Mouse (Mus musculus) embryonic stem cell, embryonic (primary cell): Measurements from ENCODE around the gene Spaca6.

ENCODE experiments used
- CTCF ChIA-PET, 4 experiments: fragments of 300-600 bp in 2 of 4; fragments of 350-600 bp in 2 of 4; sonication (Branson Sonifier 250); formaldehyde crosslinking; loops; one replicate each; lab custom pipeline; 2022; ENCODE audit warnings: inconsistent platforms in 2 of 4; lab: Charles Lee
- POLR2A ChIA-PET, 4 experiments: fragments of 300-600 bp in 2 of 4; fragments of 350-600 bp in 2 of 4; sonication (Branson Sonifier 250); formaldehyde crosslinking; loops; one replicate each; lab custom pipeline; 2022; ENCODE audit warnings: antibody characterized with exemption in 4 of 4, inconsistent platforms in 1 of 4; lab: Charles Lee

The Spaca6 gene

DNA sequence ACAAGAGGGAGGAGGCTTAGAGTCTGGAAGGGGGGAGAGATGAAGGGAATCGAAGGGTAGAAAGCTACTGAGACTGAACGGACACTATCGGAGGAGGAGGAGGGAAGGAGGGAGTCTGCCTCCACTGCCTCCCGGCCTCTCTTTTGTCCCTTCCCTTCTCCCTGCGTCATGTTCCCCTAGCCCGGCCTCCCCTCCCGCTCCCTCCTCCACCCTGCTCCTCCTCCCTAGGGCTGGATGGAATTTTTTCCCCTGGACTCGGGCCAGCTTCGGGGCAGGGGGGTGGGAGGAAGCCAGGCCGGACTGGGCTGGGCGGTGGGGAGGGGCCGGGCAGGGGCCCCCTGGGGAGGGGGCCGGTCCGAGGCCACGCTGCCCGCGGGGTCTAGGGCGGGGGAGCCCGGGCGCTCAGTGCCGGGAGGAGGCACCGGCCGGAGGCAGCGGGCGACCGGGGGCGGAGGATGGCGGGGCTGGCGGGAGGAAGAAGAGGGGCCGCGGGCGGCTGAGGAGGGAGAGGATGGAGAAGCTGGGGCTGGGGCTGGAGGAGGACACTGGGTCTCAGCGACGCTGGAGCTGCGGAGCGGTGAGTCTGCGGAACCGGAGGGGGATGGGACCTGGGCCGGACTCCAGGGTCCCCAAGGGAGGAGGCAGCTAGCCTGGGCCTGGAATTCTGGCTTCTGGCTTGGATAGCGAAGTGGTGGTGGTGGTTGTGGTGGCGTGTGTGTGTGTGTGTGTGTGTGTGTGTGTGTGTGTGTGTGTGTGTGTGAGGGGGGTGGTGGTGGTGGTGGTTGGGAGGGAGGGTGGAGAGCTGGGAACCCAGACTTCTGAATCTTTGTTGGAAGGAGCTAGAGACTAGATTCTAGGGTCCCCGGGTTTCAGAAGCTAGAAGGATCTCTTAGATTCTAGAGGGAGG lies at the start of gene Spaca6:
Gene Spaca6, plus strand, starts transcription at position 408 of the 907 bp plus-strand sequence.
- CTCF ChIA-PET = interaction anchor here (0.6 to 6.1 kb wide), 8 partner anchors 10 to 631 kb away, joined by 3 to 56 read pairs (median 4); no protein-coding TSS in a partner anchor

DNA sequence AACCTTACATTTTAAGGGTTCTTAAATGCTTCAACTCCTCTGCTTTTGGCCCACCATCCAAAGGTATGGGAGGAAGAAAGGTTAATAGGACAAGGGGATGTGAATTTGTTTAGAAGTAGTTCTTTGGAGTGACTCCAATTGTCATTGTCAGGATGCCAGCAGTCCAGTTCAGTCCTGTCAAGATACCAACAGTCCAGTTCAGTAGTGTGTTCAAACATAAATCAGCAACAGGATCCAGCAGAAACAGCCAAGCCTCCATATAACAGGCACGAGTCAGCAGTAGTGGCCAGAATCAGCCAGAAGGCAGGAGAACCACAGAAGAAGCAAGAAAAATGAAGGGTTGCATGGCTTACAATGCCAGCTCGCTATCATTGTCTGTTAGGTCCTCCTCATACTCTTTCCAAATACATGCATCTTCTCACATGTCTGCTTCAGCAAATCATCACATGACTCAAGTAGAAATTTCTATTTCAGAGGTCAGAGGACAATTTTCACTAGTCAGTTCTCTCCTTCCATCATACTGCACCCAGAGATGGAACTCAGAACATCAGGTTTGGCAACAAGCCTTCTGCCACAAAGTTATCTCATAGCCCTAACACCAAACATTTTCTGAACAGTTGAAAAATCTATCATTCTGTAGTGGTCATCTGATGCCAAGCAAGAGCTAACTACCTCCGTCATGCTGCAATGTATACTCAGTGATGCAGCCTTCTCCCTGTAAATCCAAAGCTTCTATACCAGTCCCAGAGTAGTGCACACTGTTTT lies 35.9 kb upstream of the Spaca6 start:
- CTCF ChIA-PET = no interaction called here
- POLR2A ChIA-PET = no interaction called here

More for the DNA sequence above, at the start of gene Spaca6:
- POLR2A ChIA-PET = interaction anchor here (0.6 to 6.1 kb wide), 19 partner anchors 11 to 702 kb away, joined by 3 to 62 read pairs (median 4); partner anchors contain the start of gene Lnpep (in 2 of the 4)

- POLR2A ChIA-PET = interaction anchor here in 1 of 4 experiments (0.6 kb wide), 1 partner anchor 397 kb away, joined by 3 read pairs; no protein-coding TSS in a partner anchor
- CTCF ChIA-PET = no interaction called here
Observed at GRCm38 (mm10) chr17:17792578-17792977, 34.4 kb upstream of the Spaca6 start.

DNA sequence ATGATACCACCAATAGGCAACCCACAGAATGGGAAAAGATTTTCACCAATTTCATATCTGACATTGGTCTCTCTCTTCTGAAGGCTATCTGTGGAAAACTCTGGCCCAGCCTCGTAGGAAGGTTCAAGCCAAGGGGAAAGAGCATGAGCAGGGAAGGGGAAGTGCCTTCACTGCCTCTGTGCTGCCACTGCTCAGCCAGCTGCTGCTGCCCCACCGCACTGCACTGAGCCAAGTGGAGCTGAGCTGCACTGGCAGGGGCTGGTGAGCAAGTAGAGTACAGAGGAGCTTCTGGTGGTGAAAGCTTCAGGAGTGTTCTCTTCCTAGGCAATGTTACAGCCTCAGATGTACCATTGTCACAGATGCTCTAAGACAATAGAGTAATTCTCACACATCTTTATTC lies 31.4 kb upstream of the Spaca6 start:
- CTCF ChIA-PET = no interaction called here
- POLR2A ChIA-PET = no interaction called here

- ChIA-PET CTCF (no interaction called here), POLR2A (no interaction called here)
Observed at GRCm38 (mm10) chr17:17823612-17824336, 3.2 kb upstream of the Spaca6 start.

DNA sequence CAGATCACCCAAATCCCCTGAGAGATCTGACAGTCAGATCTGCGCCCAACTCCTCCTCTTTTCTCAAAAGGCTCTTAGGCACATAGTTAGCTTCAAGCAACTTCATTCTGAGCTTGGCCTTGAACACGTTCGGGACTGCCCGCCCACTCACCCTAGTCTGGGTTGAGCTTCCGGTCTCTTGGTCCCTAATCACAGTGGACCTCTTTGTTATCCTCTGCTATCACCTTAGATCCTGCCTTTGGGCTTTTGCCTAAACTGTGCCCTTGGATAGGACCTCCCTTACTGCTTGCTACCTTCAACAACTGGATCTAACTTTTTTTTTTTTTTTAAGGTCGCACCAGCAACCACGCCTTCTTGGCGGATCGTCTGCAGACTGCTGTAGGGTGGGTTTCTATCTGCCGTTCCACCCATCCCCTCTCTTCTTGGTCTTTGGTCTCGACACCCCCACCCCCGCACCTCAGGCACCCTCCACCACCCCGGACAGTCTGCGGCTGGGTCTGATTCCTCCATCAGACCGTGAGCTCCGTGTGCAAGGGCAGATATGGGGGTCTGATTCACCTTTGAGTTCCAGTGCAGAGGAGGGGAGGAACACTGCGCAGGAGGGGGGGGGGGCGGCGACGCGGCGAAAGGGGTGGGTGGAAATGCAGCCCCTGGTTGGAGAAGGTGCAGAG lies 902 bp upstream of the Spaca6 start:
- POLR2A ChIA-PET = interaction anchor here in 3 of 4 experiments (0.6 to 6.1 kb wide), 14 partner anchors 8 to 530 kb away, joined by 3 to 62 read pairs (median 4); partner anchors contain the start of gene Lnpep (in 1 of the 3)
- CTCF ChIA-PET = interaction anchor here in 3 of 4 experiments (0.7 to 6.1 kb wide), 4 partner anchors 11 to 13 kb away, joined by 3 to 56 read pairs (median 6); no protein-coding TSS in a partner anchor

DNA sequence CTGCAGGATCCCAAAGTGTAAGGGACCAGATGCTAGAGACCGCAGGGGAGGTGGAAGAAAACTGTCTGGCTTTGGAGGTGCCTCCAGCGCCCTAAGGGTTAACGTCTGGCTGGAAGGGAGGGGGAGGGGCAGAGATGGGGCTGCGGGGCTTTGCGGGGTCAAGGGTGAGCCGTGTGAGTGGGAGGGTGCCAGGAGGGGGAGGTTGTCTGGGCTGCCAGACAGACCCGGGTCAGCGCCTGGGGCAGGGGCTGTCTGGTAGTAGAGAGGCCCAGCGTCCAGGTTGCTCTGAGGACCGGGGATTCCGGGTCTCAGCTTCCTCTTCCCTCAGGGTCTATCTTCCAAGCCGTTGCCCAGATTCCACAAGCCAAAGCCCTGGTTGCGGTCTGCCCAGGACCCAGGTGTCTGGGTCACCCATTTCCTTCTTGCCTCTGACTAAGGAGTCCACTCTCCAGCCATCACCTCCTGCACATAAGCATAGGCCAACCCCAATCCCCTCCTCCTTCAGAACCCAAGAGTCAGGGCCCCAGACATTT lies 766 bp downstream of the Spaca6 start:
- POLR2A ChIA-PET = interaction anchor here (0.6 to 6.1 kb wide), 14 partner anchors 10 to 703 kb away, joined by 3 to 62 read pairs (median 4); partner anchors contain the start of gene Lnpep (in 2 of the 4)
- CTCF ChIA-PET = interaction anchor here (0.6 to 6.1 kb wide), 7 partner anchors 10 to 630 kb away, joined by 3 to 56 read pairs (median 3); no protein-coding TSS in a partner anchor

DNA sequence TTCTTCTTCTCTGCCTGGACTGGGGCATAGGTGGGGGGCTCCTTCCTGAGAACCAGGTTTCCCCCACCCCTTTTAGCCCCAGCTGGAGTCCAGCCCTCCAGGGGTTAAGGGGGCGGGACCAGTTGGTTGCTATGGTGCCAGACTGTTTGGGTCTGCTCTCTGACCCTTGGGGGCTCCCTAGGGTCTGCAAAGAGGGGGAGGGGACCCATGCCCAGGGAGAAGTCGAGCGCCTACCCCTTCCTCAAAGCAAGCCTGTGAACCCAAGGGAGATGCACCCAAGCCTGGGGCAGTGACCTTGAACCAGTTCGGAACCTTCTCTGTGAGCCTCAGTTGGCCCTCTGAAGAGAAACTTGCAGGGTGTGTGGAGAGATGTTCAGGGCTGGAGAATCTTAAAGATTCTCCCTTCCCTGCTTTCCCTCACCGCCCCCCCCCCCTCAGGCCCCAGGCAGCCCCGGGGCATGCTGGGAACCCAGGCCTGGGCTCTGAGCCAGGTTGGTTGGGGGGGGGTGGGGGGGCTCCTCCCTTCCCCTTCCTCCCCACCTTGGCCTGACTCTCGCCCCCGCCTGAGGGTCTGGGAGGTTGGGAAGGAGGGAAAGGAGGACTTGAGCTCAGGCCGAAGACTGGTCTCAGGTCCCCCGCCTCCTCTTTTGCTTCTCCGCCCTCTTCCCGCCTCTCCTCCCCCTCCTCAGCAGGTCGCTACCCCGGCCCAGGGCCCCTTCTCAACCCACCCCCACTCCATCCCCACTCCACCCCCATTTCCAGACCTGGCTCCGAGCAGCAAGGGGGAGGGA lies 1.4 kb downstream of the Spaca6 start:
- CTCF ChIA-PET = interaction anchor here in 3 of 4 experiments (0.9 to 6.1 kb wide), 4 partner anchors 9 to 439 kb away, joined by 3 to 56 read pairs (median 10); no protein-coding TSS in a partner anchor

DNA sequence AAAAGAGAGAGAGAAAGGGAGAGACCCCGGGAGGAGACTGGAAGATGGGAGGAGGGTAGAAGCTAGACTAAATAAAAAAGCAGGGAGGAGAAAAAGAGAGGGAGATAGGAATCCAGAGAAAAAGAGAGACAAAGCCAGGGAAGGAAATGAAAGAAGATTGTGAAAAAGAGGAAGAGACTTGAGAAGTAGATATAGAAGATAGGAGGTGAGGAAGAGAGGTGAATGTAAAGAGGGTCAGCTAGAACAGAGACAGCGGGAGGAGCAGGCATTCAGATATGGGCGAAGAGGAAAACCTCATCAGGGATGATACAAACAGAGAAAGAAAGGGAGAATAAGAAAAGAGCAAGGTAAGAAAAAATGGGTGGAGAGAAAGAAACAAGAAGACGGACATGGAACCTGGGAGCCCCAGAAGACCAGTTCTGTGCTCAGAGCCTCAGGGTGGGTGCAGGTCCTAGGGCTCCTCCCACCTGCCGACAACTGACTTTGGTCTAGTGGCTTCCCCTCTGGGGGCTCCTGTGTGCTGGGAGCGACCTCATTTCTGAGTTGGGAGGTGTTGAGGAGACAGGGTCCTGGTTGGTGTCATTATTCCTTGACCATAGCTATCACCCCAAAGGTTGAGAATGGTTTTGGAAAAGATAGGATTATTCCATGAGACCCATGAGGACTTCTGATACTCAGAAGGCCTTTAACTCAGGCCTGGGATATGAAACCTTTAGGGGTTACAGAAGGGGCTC lies 2.3 kb downstream of the Spaca6 start:
- POLR2A ChIA-PET = interaction anchor here in 3 of 4 experiments (0.6 to 6.1 kb wide), 9 partner anchors 9 to 833 kb away, joined by 3 to 62 read pairs (median 8); partner anchors contain the start of gene Lnpep (in 1 of the 3)

More for the DNA sequence above, 1.4 kb downstream of the Spaca6 start:
- POLR2A ChIA-PET = interaction anchor here (0.6 to 6.1 kb wide), 11 partner anchors 9 to 906 kb away, joined by 3 to 62 read pairs (median 6); partner anchors contain the start of gene Lnpep (in 1 of the 4)

DNA sequence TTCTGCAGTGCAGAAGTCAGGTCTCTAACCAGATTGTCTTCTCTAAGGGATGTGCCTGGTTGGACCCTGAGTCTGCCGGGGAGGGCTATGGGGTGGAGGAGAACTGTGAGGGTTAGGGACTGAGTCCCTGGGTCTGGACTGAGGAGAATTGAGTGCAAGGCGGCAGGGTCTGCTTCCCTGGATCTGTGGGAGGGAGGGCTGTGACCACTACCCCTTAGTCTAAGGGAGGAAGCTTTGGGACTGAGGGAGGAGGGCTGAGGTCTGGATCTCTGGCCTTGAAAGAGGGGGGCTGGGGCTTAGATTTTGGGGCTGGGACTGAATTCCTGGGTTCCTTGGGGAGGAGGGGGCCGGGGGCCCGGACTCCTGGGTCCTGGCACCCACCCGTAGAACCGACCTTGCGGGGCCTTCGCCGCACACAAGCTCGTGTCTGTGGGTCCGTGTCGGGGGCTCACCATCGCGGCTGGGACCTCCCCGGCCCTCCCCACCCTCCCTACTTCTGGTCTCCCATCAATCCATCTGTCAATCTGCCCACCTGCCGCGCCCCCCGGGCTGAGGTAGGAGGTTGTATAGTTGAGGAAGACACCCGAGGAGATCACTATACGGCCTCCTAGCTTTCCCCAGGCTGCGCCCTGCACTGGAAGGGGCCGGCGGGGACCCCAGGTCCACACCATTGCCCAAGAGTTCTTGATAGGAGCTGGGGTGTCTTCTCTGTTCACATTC lies 3.0 kb downstream of the Spaca6 start:
- CTCF ChIA-PET = interaction anchor here in 2 of 4 experiments (0.7 to 6.1 kb wide), 3 partner anchors 8 to 23 kb away, joined by 4 to 56 read pairs (median 14); no protein-coding TSS in a partner anchor
- POLR2A ChIA-PET = interaction anchor here in 2 of 4 experiments (2.3 to 6.1 kb wide), 3 partner anchors 8 to 205 kb away, joined by 9 to 62 read pairs (median 26); partner anchors contain the start of gene Lnpep (in 1 of the 2)

More for the DNA sequence above, 2.3 kb downstream of the Spaca6 start:
- CTCF ChIA-PET = interaction anchor here in 3 of 4 experiments (0.9 to 6.1 kb wide), 4 partner anchors 8 to 440 kb away, joined by 3 to 56 read pairs (median 10); no protein-coding TSS in a partner anchor

DNA sequence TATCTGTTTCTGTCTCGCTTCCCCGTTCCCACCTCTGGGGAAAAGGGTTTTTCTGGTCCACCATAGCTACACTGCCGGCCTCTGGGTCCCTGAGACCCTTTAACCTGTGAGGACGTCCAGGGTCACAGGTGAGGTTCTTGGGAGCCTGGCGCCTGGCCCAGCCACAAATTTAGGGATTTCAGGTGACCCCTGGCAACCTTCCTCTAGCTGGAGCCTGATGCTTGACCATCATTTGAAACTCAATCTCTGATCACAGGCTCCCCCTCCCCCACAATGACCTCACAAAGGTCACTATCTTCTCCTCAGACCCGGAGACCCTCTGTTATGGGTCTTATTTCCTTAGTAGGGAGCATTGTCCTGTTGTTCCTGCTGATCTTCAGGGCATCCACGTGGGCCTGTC lies 3.8 kb downstream of the Spaca6 start:
- CTCF ChIA-PET = interaction anchor here in 1 of 4 experiments (0.7 to 6.1 kb wide), 2 partner anchors 7 to 22 kb away, joined by 4 to 56 read pairs; no protein-coding TSS in a partner anchor
- POLR2A ChIA-PET = interaction anchor here in 2 of 4 experiments (1.4 to 6.1 kb wide), 3 partner anchors 8 to 206 kb away, joined by 3 to 62 read pairs (median 9); partner anchors contain the start of gene Lnpep (in 1 of the 2)

DNA sequence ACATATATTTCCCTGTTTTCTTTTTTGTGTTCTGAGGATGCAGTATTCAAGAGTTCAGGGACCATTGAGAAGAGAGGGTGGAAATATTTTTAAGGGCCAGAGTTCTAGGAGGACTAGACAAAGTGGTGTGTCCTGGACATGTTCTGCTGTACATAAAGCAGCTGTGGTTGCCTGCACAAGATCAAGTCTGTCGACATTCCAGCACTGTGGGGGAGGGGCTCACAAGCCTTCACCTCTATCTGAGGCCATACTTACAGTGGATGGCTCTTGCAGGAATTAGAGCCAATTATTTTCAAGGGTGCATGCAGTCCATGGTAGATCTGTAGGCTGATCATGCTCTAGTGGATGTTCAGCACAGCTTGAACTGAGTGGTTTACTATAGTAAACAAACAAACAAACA lies 7.9 kb downstream of the Spaca6 start:
- POLR2A ChIA-PET = interaction anchor here in 1 of 4 experiments (1.3 kb wide), 1 partner anchor 9 kb away, joined by 3 read pairs; no protein-coding TSS in a partner anchor

DNA sequence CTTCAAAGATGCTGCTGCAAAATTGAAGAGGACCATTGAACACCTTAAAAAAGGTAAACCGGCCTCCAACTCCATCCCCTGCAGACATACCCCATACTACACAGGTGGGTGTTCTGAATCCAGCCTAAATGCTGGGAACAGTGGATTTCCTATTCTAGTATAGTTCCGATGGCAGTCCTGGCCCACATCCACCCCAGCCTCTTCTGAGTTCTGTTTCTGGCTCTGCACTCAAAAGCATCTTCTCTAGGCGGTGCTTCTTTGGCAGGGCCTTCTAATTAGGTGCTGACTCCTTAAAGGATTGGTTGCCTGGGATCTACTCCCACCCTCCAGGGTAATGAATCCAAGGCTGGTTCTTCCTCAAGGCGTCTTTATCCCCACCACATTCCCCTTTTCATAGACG lies 9.1 kb downstream of the Spaca6 start:
- ChIA-PET CTCF (interaction anchor here in 1 of 4 experiments (2.5 kb wide), 1 partner anchor 8 kb away, joined by 56 read pairs; the partner anchor contains the start of gene Spaca6), POLR2A (no interaction called here)

More for the DNA sequence above, 7.9 kb downstream of the Spaca6 start:
- CTCF ChIA-PET = no interaction called here

DNA sequence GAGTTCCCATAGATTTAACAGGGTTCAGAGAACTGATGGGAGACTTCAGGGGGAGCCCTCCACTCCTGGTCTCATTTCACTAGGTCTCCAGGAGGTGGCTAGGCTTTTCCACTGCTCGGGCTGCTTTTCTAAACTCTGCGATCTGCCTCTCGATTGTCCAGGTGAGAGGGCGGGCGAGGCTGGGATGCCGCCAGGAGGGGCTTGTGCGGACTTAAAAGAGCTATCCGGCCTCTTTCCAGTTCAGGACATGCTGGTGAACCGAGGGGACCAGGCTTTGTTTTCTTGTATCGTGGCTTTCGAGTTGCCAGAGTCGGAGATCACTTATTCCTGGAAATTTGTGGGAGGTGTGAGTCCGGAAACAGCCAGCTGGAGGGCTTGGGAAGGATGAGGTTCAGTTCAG lies 10.5 kb downstream of the Spaca6 start:
- POLR2A ChIA-PET = interaction anchor here (0.6 to 3.3 kb wide), 20 partner anchors 8 to 464 kb away, joined by 3 to 62 read pairs (median 6); partner anchors contain the start of genes Spaca6 (in 4 of the 4), Lnpep (in 3 of the 4) and Riok2 (in 1 of the 4)

More for the DNA sequence above, 10.5 kb downstream of the Spaca6 start:
- CTCF ChIA-PET = interaction anchor here in 3 of 4 experiments (0.6 to 2.7 kb wide), 13 partner anchors 9 to 214 kb away, joined by 3 to 56 read pairs (median 5); partner anchors contain the start of gene Spaca6 (in 1 of the 3)
